Mouse (Mus musculus) CH12.LX (cell line): Measurements from ENCODE around the gene Nsd1. TPM values are rescaled to one million over a fixed set of nuclear protein-coding genes. Genes with fewer than 3 reads are reported as not detected.

Source experiments
- DNase-seq: peaks from one replicate; pipeline ENCODE4 v3.0.0-alpha.2; 2013; ENCODE audit errors: extremely low read depth
- H3K27ac ChIP-seq: 2 replicates; pipeline ENCODE4 v1.5.1; 2012; ENCODE audit warnings: low read depth, mild to moderate bottlenecking, control low read depth, moderate library complexity; ENCODE audit not compliant: insufficient read depth
- H3K27me3 ChIP-seq: replicated peaks from 2 replicates; pipeline ENCODE3; 2012; ENCODE audit warnings: inconsistent platforms
- H3K36me3 ChIP-seq, 2 experiments: replicated peaks in 1 of 2; 2 replicates each; pipeline versions ENCODE3 to v1.6.1; 2012; ENCODE audit warnings: inconsistent platforms in 1 of 2, low read length in 1 of 2, mild to moderate bottlenecking in 1 of 2, mixed read lengths in 1 of 2, moderate library complexity in 1 of 2; ENCODE audit not compliant: control insufficient read depth in 1 of 2, insufficient read depth in 1 of 2
- H3K4me1 ChIP-seq, 2 experiments: 2 replicates each; pipeline ENCODE4 v1.6.1; 2012; ENCODE audit warnings: inconsistent platforms in 1 of 2, moderate library complexity in 1 of 2; ENCODE audit not compliant: insufficient read depth in 2 of 2, control insufficient read depth in 1 of 2
- H3K4me2 ChIP-seq: 2 replicates; pipeline ENCODE4 v1.6.1; 2012; ENCODE audit warnings: low read depth, mild to moderate bottlenecking, control low read depth; ENCODE audit not compliant: poor library complexity, insufficient read depth, severe bottlenecking
- H3K4me3 ChIP-seq, 3 experiments: fragments of 150-350 bp in 1 of 3; sonication (generic) in 1 of 3; replicated peaks in 1 of 3; 2 replicates each; pipeline versions ENCODE3 to v1.5.1; 2011 to 2012; ENCODE audit warnings: low read depth in 2 of 3, low read length in 2 of 3, mild to moderate bottlenecking in 2 of 3, moderate library complexity in 2 of 3, control low read depth in 1 of 3, improper control_type of control experiment in 1 of 3, inconsistent platforms in 1 of 3, mixed read lengths in 1 of 3; ENCODE audit not compliant: poor library complexity in 1 of 3
- H3K79me2 ChIP-seq: replicated peaks from 2 replicates; pipeline ENCODE4 v1.6.1; 2012; ENCODE audit warnings: mild to moderate bottlenecking, moderate library complexity; ENCODE audit not compliant: control insufficient read depth, poor library complexity, insufficient read depth, severe bottlenecking; ENCODE audit errors: extremely low read depth
- H3K9ac ChIP-seq: 2 replicates; pipeline ENCODE4 v1.6.1; 2012; ENCODE audit warnings: low read depth, mild to moderate bottlenecking, control low read depth, moderate library complexity; ENCODE audit not compliant: insufficient read depth
- H3K9me3 ChIP-seq: replicated peaks from 2 replicates; pipeline ENCODE3; 2012; ENCODE audit warnings: low read length, inconsistent platforms, mixed read lengths
- BHLHE40 ChIP-seq: IDR thresholded peaks from 2 replicates; pipeline ENCODE4 v1.6.1; 2011; ENCODE audit warnings: mild to moderate bottlenecking, low read depth, low read length, improper control_type of control experiment
- CHD1 ChIP-seq: IDR thresholded peaks from 2 replicates; pipeline ENCODE4 v1.6.1; 2012; ENCODE audit warnings: low read depth, low read length, improper control_type of control experiment, inconsistent platforms
- E2F4 ChIP-seq: IDR thresholded peaks from 2 replicates; pipeline ENCODE4 v1.6.1; 2011; ENCODE audit warnings: low read depth, low read length, improper control_type of control experiment; ENCODE audit not compliant: insufficient replicate concordance
- ELF1 ChIP-seq: IDR thresholded peaks from 2 replicates; pipeline ENCODE4 v1.6.1; 2014; ENCODE audit warnings: low read depth, mild to moderate bottlenecking, inconsistent platforms, low read length, improper control_type of control experiment
- EP300 ChIP-seq: IDR thresholded peaks from 2 replicates; pipeline ENCODE4 v1.6.1; 2011; ENCODE audit warnings: low read length, improper control_type of control experiment
- HCFC1 ChIP-seq: IDR thresholded peaks from 2 replicates; pipeline ENCODE4 v1.6.1; 2012; ENCODE audit warnings: low read depth, mild to moderate bottlenecking, inconsistent platforms, low read length, improper control_type of control experiment
- IRF4 ChIP-seq: IDR thresholded peaks from 2 replicates; pipeline ENCODE4 v1.6.1; 2014; ENCODE audit warnings: low read depth, mild to moderate bottlenecking, inconsistent platforms, low read length, improper control_type of control experiment
- JUN ChIP-seq: IDR thresholded peaks from 2 replicates; pipeline ENCODE4 v1.6.1; 2011; ENCODE audit warnings: low read depth, mild to moderate bottlenecking, low read length, improper control_type of control experiment, moderate library complexity; ENCODE audit not compliant: insufficient read depth
- MAFK ChIP-seq: IDR thresholded peaks from 2 replicates; pipeline ENCODE4 v1.6.1; 2011; ENCODE audit warnings: low read length, improper control_type of control experiment; ENCODE audit not compliant: insufficient replicate concordance
- MEF2A ChIP-seq: IDR thresholded peaks from 2 replicates; pipeline ENCODE4 v1.6.1; 2014; ENCODE audit warnings: low read depth, mild to moderate bottlenecking, inconsistent platforms, low read length, improper control_type of control experiment, borderline replicate concordance
- MYC ChIP-seq: IDR thresholded peaks from 2 replicates; pipeline ENCODE4 v1.6.1; 2011; ENCODE audit warnings: low read depth, mild to moderate bottlenecking, improper control_type of control experiment, low read length
- NRF1 ChIP-seq: IDR thresholded peaks from 2 replicates; pipeline ENCODE4 v1.6.1; 2014; ENCODE audit warnings: low read depth, mild to moderate bottlenecking, inconsistent platforms, low read length, improper control_type of control experiment, moderate library complexity
- PAX5 ChIP-seq: IDR thresholded peaks from 2 replicates; pipeline ENCODE4 v1.6.1; 2012; ENCODE audit warnings: low read length, inconsistent platforms, mixed read lengths
- POLR2AphosphoS2 ChIP-seq: IDR thresholded peaks from 2 replicates; pipeline ENCODE4 v1.6.1; 2011; ENCODE audit warnings: low read depth, low read length, improper control_type of control experiment
- RAD21 ChIP-seq: IDR thresholded peaks from 2 replicates; pipeline ENCODE4 v1.6.1; 2011; ENCODE audit warnings: low read depth, mild to moderate bottlenecking, low read length, improper control_type of control experiment, moderate library complexity
- RCOR1 ChIP-seq: conservative IDR thresholded peaks from 2 replicates; pipeline ENCODE4 v1.6.1; 2012; ENCODE audit warnings: low read depth, mild to moderate bottlenecking, inconsistent platforms, low read length, improper control_type of control experiment
- SMC3 ChIP-seq: IDR thresholded peaks from 2 replicates; pipeline ENCODE4 v1.6.1; 2011; ENCODE audit warnings: low read depth, low read length, improper control_type of control experiment
- TBP ChIP-seq: conservative IDR thresholded peaks from 2 replicates; pipeline ENCODE4 v1.6.1; 2011; ENCODE audit warnings: low read depth, low read length, improper control_type of control experiment
- TCF12 ChIP-seq: IDR thresholded peaks from 2 replicates; pipeline ENCODE4 v1.6.1; 2014; ENCODE audit warnings: low read depth, mild to moderate bottlenecking, inconsistent platforms, low read length, improper control_type of control experiment
- ZC3H11A ChIP-seq: IDR thresholded peaks from 2 replicates; pipeline ENCODE4 v1.6.1; 2012; ENCODE audit warnings: low read depth, mild to moderate bottlenecking, inconsistent platforms, low read length, improper control_type of control experiment
- ZKSCAN1 ChIP-seq: IDR thresholded peaks from 2 replicates; pipeline ENCODE4 v1.6.1; 2012; ENCODE audit warnings: low read depth, inconsistent platforms, low read length, improper control_type of control experiment, borderline replicate concordance
- ZNF384 ChIP-seq: IDR thresholded peaks from 2 replicates; pipeline ENCODE4 v1.6.1; 2012; ENCODE audit warnings: low read depth, low read length, improper control_type of control experiment, inconsistent platforms
- dilution Hi-C: fragments of 300-500 bp; cut with MboI; formaldehyde crosslinking; loops from 2 replicates; pipeline ENCODE4 v1.14.3; 2020; ENCODE audit warnings: low sequenced_read_pairs; ENCODE audit not compliant: extremely low pct_unique_long_range_greater_than_20kb, extremely low pct_ligation_motif_present
- in situ Hi-C: fragments of 300-500 bp; cut with MboI; formaldehyde crosslinking; loops from 3 replicates; pipeline ENCODE4 v1.14.3; 2019; ENCODE audit warnings: low sequenced_read_pairs, low pct_ligation_motif_present, low pct_unique_long_range_greater_than_20kb, mixed read lengths
- polyA plus RNA-seq: library from polyadenylated mRNA; unstranded; fragments of >175 nt; gene quantifications from 2 replicates; pipeline ENCODE4 v1.2.1, GENCODE M21; 2012; ENCODE audit warnings: low read depth; ENCODE audit not compliant: insufficient read length
- total RNA-seq, 2 experiments: library from RNA; depleted of rRNA; stranded (reverse); fragments of 300-350 nt in 1 of 2; fragments of >200 nt in 1 of 2; gene quantifications; 2 replicates each; pipeline ENCODE4 v1.2.3; 2012 to 2014

Gene Nsd1
- total and polyA plus RNA-seq, 3 experiments = 11.8 to 13.8 (median 12.6) TPM

DNA sequence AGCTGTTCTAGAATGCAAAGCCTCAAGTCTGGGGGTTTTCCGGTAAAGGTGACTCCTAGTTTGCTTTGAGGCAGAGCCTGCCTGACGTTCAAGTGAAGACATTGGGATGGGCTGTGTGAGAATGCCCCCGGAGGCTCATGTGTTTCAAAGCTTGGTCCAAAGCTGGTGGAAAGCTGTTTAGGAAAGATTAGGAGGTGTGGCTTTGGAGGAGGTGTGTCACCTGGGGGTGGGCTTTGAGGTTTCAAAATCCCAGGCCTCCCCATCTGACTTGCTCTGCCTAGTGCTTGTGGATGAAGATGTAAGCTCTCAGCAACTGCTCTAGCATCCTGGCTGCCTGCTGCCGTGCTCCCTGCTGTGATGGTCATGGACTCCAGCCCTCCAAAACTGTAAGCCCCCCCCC is 126.1 kb downstream of the Nsd1 start:
- dilution Hi-C loops (no loop called here), in situ Hi-C loops (no loop called here)
- no peaks in the 10 kb centered on the region for H3K27me3 ChIP-seq

GRCm38 (mm10) chr13:55337341-55337975 is 127.9 kb downstream of the Nsd1 start:
- peaks cover 0 to 1% of the 10 kb centered on the region in 2 experiments for H3K36me3 ChIP-seq
- no peaks in the 10 kb centered on the region for H3K27me3 ChIP-seq
- H3K4me1 ChIP-seq = peaks cover 7 to 13% of the 10 kb centered on the region in 2 experiments
- no peak for TF ChIP-seq NRF1
- no peak for TF ChIP-seq RAD21
- no peak for TF ChIP-seq PAX5
- TF ChIP-seq ZNF384 = no peak
- TF ChIP-seq TCF12 = no peak
- TF ChIP-seq SMC3 = no peak
- no peak for TF ChIP-seq ELF1
- no peak for TF ChIP-seq ZKSCAN1
- no peak for TF ChIP-seq TBP
- TF ChIP-seq HCFC1 = no peak
- TF ChIP-seq CHD1 = no peak
- TF ChIP-seq RCOR1 = no peak
- no peaks in the 10 kb centered on the region for H3K9me3 ChIP-seq
- no peak overlapping the region for H3K9ac ChIP-seq
- H3K27ac ChIP-seq = no peak overlapping the region
- in situ Hi-C loops (no loop called here), dilution Hi-C loops (no loop called here)
- no peaks in the 10 kb centered on the region for H3K79me2 ChIP-seq
- no peak for DNase-seq
- no peak overlapping the region for H3K4me3 ChIP-seq
- H3K4me2 ChIP-seq = no peak overlapping the region

More for the DNA sequence above, 126.1 kb downstream of the Nsd1 start:
- Histone ChIP-seq H3K4me1 (peaks cover 17 to 18% of the 10 kb centered on the region in 2 experiments), H3K79me2 (no peaks in the 10 kb centered on the region), H3K27ac (no peak overlapping the region), H3K36me3 (no peaks in the 10 kb centered on the region), H3K9me3 (no peaks in the 10 kb centered on the region), H3K4me2 (no peak overlapping the region), H3K9ac (no peak overlapping the region), H3K4me3 (no peak overlapping the region)
- DNase-seq = no peak
- no peak for TF ChIP-seq E2F4
- no peak for TF ChIP-seq MYC
- TF ChIP-seq PAX5 = no peak
- TF ChIP-seq EP300 = no peak
- TF ChIP-seq MEF2A = no peak
- no peak for TF ChIP-seq ZC3H11A
- no peak for TF ChIP-seq JUN
- TF ChIP-seq POLR2AphosphoS2 = no peak
- TF ChIP-seq CHD1 = no peak
- no peak for TF ChIP-seq BHLHE40
- TF ChIP-seq MAFK = no peak
- TF ChIP-seq IRF4 = no peak
